ENCODE assay signal across 13 mouse cellular contexts in genomic region chr8:11479591-11479990, GRCm38 (mm10). TPM values are rescaled to one million over a fixed set of nuclear protein-coding genes. Genes with fewer than 3 reads are reported as not detected.
A peak's percentile ranks its signal among the peaks of the same experiment; 100 is the strongest.
DNase-seq lines count a peak whose midpoint lies in the region; ATAC-seq and TF ChIP-seq lines count a peak whose summit lies in the region.
"Had no signal": no experiment of that assay in that cellular context is flagged by ENCODE, and none has a peak within 500 bp of the region (broad histone marks: within the 10 kb centered on the region; RNA-seq: fewer than 3 reads in every experiment).

No protein-coding gene starts in this region.

- peaks cover 27 to 42% of the 10 kb centered on the region in 2 experiments for H3K4me1 ChIP-seq in heart, embryonic 14.5 days (ENCODE audit: control insufficient read depth in 2 of 2, insufficient read depth in 2 of 2, low read length in 2 of 2)
- H3K4me1 ChIP-seq in lung, postnatal 0 days (ENCODE audit: insufficient read depth, low read depth, low read length), result peaks cover 18% of the 10 kb centered on the region
- H3K4me1 ChIP-seq in embryonic facial prominence, embryonic 13.5 days, result peaks cover 34% of the 10 kb centered on the region

- H3K9me3 ChIP-seq in heart, embryonic 14.5 days (ENCODE audit: control insufficient read depth, low read length), result no peaks in the 10 kb centered on the region
- H3K9me3 ChIP-seq in lung, postnatal 0 days (ENCODE audit: low read length), result no peaks in the 10 kb centered on the region
- H3K9me3 ChIP-seq in embryonic facial prominence, embryonic 13.5 days, result no peaks in the 10 kb centered on the region
- H3K9me3 ChIP-seq: forebrain, embryonic 12.5 days had no signal

- no peak for TF ChIP-seq CTCF in lung, postnatal 0 days (IDR thresholded peaks at IDR 0.05)

- no peak for ATAC-seq in heart, embryonic 14.5 days (ENCODE audit: insufficient number of reproducible peaks, insufficient read depth, low FRiP score, low read depth)
- no peak for ATAC-seq in lung, postnatal 0 days
- ATAC-seq in embryonic facial prominence, embryonic 13.5 days (ENCODE audit: insufficient number of reproducible peaks, insufficient read depth, low FRiP score, low TSS enrichment, low read depth), result no peak

- H3K9ac ChIP-seq in heart, embryonic 14.5 days (ENCODE audit: low read length), result peak overlapping the region; percentile 87
- H3K9ac ChIP-seq in lung, postnatal 0 days (replicated peaks; ENCODE audit: low read depth), result no peak overlapping the region
- H3K9ac ChIP-seq in embryonic facial prominence, embryonic 13.5 days, result no peak overlapping the region
- H3K9ac ChIP-seq: forebrain, embryonic 12.5 days had no signal

- H3K4me3 ChIP-seq in heart, embryonic 14.5 days (ENCODE audit: control insufficient read depth in 1 of 2, insufficient read depth in 1 of 2, low read depth in 1 of 2, low read length in 2 of 2), result peak overlapping the region in 1 of 2 experiments; percentile 81; a peak in 2 of 4 replicates
- H3K4me3 ChIP-seq in lung, postnatal 0 days (ENCODE audit: low read depth, low read length), result 0 out of 2 replicates have a peak overlapping the region, but pooled peaks have one; percentile 65
- H3K4me3 ChIP-seq in embryonic facial prominence, embryonic 13.5 days, result no peak overlapping the region
- H3K4me3 ChIP-seq: left cerebral cortex, adult 2 months had no signal

- no peak for TF ChIP-seq EP300 in lung, postnatal 0 days (IDR thresholded peaks at IDR 0.05)

- WGBS in heart, embryonic 14.5 days, result 22% methylated on average over 14 of the region's 14 CpGs
- WGBS in lung, postnatal 0 days, result 17% methylated on average over 14 of the region's 14 CpGs
- WGBS in embryonic facial prominence, embryonic 13.5 days, result 2% methylated on average over 14 of the region's 14 CpGs

- H3K4me2 ChIP-seq in heart, embryonic 14.5 days (ENCODE audit: low read length), result peak overlapping the region; percentile 97
- H3K4me2 ChIP-seq in lung, postnatal 0 days (replicated peaks; ENCODE audit: low read depth, low read length), result peak overlapping the region; percentile 99
- peak overlapping the region; percentile 11 for H3K4me2 ChIP-seq in embryonic facial prominence, embryonic 13.5 days

- H3K36me3 ChIP-seq in heart, embryonic 14.5 days (ENCODE audit: control insufficient read depth, insufficient read depth, low read length), result no peaks in the 10 kb centered on the region
- no peaks in the 10 kb centered on the region for H3K36me3 ChIP-seq in lung, postnatal 0 days (ENCODE audit: insufficient read depth, low read length)
- H3K36me3 ChIP-seq in embryonic facial prominence, embryonic 13.5 days, result no peaks in the 10 kb centered on the region
- H3K36me3 ChIP-seq: forebrain, embryonic 12.5 days had no signal

- DNase-seq in heart, adult 18-20 months, result no peak
- no peak for DNase-seq in lung, postnatal 0 days (ENCODE audit: low spot score)
- DNase-seq in lung, postnatal 25 days (ENCODE audit: low spot score), result no peak
- peak; percentile 56 to 73 for DNase-seq in kidney, postnatal 25 days
- DNase-seq in ovary, adult 18-20 months (ENCODE audit: low spot score), result no peak
- no peak for DNase-seq in spleen, postnatal 10 days (ENCODE audit: low spot score in 2 of 2)
- DNase-seq: cerebellum, adult 9-11 months; right cerebral cortex, postnatal 4 days; thymus, postnatal 4 days had no signal

- peak overlapping the region in 1 of 2 experiments; percentile 97; a peak in 2 of 4 replicates for H3K27ac ChIP-seq in heart, embryonic 14.5 days (replicated peaks in 1 of 2; ENCODE audit: control insufficient read depth in 1 of 2, insufficient read depth in 1 of 2, low read depth in 2 of 2, low read length in 2 of 2)
- 0 out of 2 replicates have a peak overlapping the region, but pooled peaks have one; percentile 94 for H3K27ac ChIP-seq in lung, postnatal 0 days (ENCODE audit: low read length)
- no peak overlapping the region for H3K27ac ChIP-seq in embryonic facial prominence, embryonic 13.5 days
- H3K27ac ChIP-seq: forebrain, embryonic 12.5 days; left cerebral cortex, adult 2 months had no signal

- H3K27me3 ChIP-seq in heart, embryonic 14.5 days (ENCODE audit: control insufficient read depth, insufficient read depth, low read length), result peaks cover 5% of the 10 kb centered on the region; the same call in 1 of the 2 replicates
- no peaks in the 10 kb centered on the region for H3K27me3 ChIP-seq in lung, postnatal 0 days (replicated peaks; ENCODE audit: insufficient read depth, low read length)
- H3K27me3 ChIP-seq in embryonic facial prominence, embryonic 13.5 days, result peaks cover 82% of the 10 kb centered on the region

RNA-seq across cellular contexts. Expression of gene Rab20, which starts 1.1 kb away (rescaled TPM):
- polyA plus RNA-seq in heart, embryonic 14.5 days (2014; fragmentation: Nextera tagmentation; extraction: Ambion mirVana), result 39.3 and 39.7 TPM in 2 replicates
- total RNA-seq in heart, adult 18-20 months (2021), result 10 to 100 TPM; 17.4 to 20.5 TPM
- 17.8 and 19.9 TPM in 2 replicates for polyA plus RNA-seq in lung, postnatal 0 days (2015; fragmentation: Nextera tagmentation; extraction: Ambion mirVana)
- 0.67 and 2.1 TPM in 2 replicates for polyA plus RNA-seq in embryonic facial prominence, embryonic 13.5 days (2015; fragmentation: Nextera tagmentation; extraction: Ambion mirVana)

RNA-seq across cellular contexts. Expression of gene Naxd, which starts 17.7 kb away (rescaled TPM):
- polyA plus RNA-seq in heart, embryonic 14.5 days (2014; fragmentation: Nextera tagmentation; extraction: Ambion mirVana), result 74.5 and 82.8 TPM in 2 replicates
- 10 to 100 TPM; 30.1 to 34.4 TPM for total RNA-seq in heart, adult 18-20 months (2021)
- polyA plus RNA-seq in lung, postnatal 0 days (2015; fragmentation: Nextera tagmentation; extraction: Ambion mirVana), result 201 and 223 TPM in 2 replicates
- 121 and 134 TPM in 2 replicates for polyA plus RNA-seq in embryonic facial prominence, embryonic 13.5 days (2015; fragmentation: Nextera tagmentation; extraction: Ambion mirVana)

Comparison
In these comparisons a context has a peak if more than half of its experiments do, and no peak if none do; other contexts are left out.
1. H3K4me2 ChIP-seq: peak in every context shown above with its lines; median percentile 99 in lung, postnatal 0 days; 97 in heart, embryonic 14.5 days; 11 in embryonic facial prominence, embryonic 13.5 days.
2. DNase-seq: peak in kidney, postnatal 25 days (2 of 2); none in heart, adult 18-20 months (0 of 2), lung, postnatal 0 days (single experiment), lung, postnatal 25 days (single experiment), ovary, adult 18-20 months (single experiment) and spleen, postnatal 10 days (0 of 2).